Mouse (Mus musculus) neural tube, embryonic 10.5 days (tissue): Measurements from ENCODE around the gene Micu1.
"Not testable (repeated sequence)": the region's sequence is repeated elsewhere in the genome, so short reads cannot be mapped to it uniquely, and the experiment has no call there.

Source experiments
- DNase-seq: peaks from one replicate; pipeline ENCODE4 v3.0.0-alpha.2; 2017; ENCODE audit warnings: low spot score; ENCODE audit errors: extremely low spot score

Micu1 gene

GRCm38 (mm10) chr10:59702207-59703032, at the start of gene Micu1:
TSS of gene Micu1 (plus strand) at chr10:59702477.
- peak; percentile 96 for DNase-seq

- no peak for DNase-seq
Observed at GRCm38 (mm10) chr10:59656799-59657198, 45.5 kb upstream of the Micu1 start.

GRCm38 (mm10) chr10:59664765-59665164, 37.5 kb upstream of the Micu1 start:
- no peak for DNase-seq

- no peak for DNase-seq
Observed at GRCm38 (mm10) chr10:59665503-59666291, 36.6 kb upstream of the Micu1 start.

GRCm38 (mm10) chr10:59667377-59667776, 34.9 kb upstream of the Micu1 start:
- DNase-seq, result no peak

- DNase-seq, result no peak
Observed at GRCm38 (mm10) chr10:59668491-59668890, 33.8 kb upstream of the Micu1 start.

- no peak for DNase-seq
Observed at GRCm38 (mm10) chr10:59677836-59678235, 24.4 kb upstream of the Micu1 start.

GRCm38 (mm10) chr10:59679189-59679588, 23.1 kb upstream of the Micu1 start:
- no peak for DNase-seq

GRCm38 (mm10) chr10:59685586-59685985, 16.7 kb upstream of the Micu1 start:
- DNase-seq, result not testable (repeated sequence)

GRCm38 (mm10) chr10:59687126-59687525, 15.2 kb upstream of the Micu1 start:
- no peak for DNase-seq

GRCm38 (mm10) chr10:59689836-59690235, 12.4 kb upstream of the Micu1 start:
- DNase-seq, result no peak

- no peak for DNase-seq
Observed at GRCm38 (mm10) chr10:59692441-59692840, 9.8 kb upstream of the Micu1 start.

- DNase-seq, result no peak
Observed at GRCm38 (mm10) chr10:59694104-59694503, 8.2 kb upstream of the Micu1 start.

- no peak for DNase-seq
Observed at GRCm38 (mm10) chr10:59699516-59699915, 2.8 kb upstream of the Micu1 start.

GRCm38 (mm10) chr10:59701805-59702204, 472 bp upstream of the Micu1 start:
- DNase-seq, result peak; percentile 18

- no peak for DNase-seq
Observed at GRCm38 (mm10) chr10:59703060-59703760, 933 bp downstream of the Micu1 start.

- no peak for DNase-seq
Observed at GRCm38 (mm10) chr10:59706991-59707546, 4.8 kb downstream of the Micu1 start.

GRCm38 (mm10) chr10:59707595-59707994, 5.3 kb downstream of the Micu1 start:
- no peak for DNase-seq

GRCm38 (mm10) chr10:59709281-59709680, 7.0 kb downstream of the Micu1 start:
- no peak for DNase-seq

GRCm38 (mm10) chr10:59710246-59710645, 8.0 kb downstream of the Micu1 start:
- no peak for DNase-seq

- no peak for DNase-seq
Observed at GRCm38 (mm10) chr10:59712062-59712461, 9.8 kb downstream of the Micu1 start.
